Mouse (Mus musculus) cortical plate, adult 2 months (tissue): ENCODE data around the gene Slc1a2.

Experiments used
- CTCF ChIP-seq: fragments of 200-500 bp; IDR thresholded peaks from 2 replicates; pipeline ENCODE4 v1.5.1; 2011; ENCODE audit warnings: mild to moderate bottlenecking, control low read depth, low read length; ENCODE audit not compliant: insufficient read depth; ENCODE audit errors: extremely low read depth
- POLR2A ChIP-seq: fragments of 200-500 bp; IDR thresholded peaks from 2 replicates; pipeline ENCODE4 v1.6.1; 2011; ENCODE audit warnings: mild to moderate bottlenecking, low read length, control low read depth; ENCODE audit not compliant: insufficient read depth; ENCODE audit errors: extremely low read depth

- TF ChIP-seq CTCF (no peak), POLR2A (no peak)
Observed at GRCm38 (mm10) chr2:102667981-102668380, 9.5 kb downstream of the Slc1a2 start.
